Mouse (Mus musculus) right cerebral cortex, postnatal 14 days (tissue): ENCODE measurements at regions not wholly inside any gene's neighbourhood (a gene's known extent, or its start where the extent isn't known, plus 50 kb on each side); places are given as distances from the start of the nearest gene placed in this dataset.
"Not testable (repeated sequence)": the region's sequence is repeated elsewhere in the genome, so short reads cannot be mapped to it uniquely, and the experiment has no call there.

Experiments
- DNase-seq: peaks from one replicate; pipeline ENCODE4 v3.0.0; 2022

DNA sequence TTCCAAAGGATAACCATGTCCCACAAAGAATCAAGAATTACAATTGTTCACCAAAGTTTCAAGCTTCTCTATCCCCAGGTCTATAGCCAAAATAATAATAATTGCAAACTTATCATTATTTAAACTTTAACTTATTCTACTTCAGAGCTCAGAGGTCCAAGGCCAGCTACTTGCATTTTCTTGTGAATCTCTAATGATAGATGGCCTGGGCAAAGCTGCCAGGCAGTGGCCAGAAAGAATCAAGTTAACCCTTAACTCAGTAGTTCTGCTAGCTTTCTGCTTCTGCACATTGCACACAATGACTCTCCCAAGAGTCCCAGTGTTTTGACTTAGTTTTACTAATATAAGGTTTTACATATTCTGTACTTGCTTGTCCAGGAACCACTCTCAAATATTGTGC lies 228.3 kb upstream of the Dcbld2 start:
- DNase-seq, result not testable (repeated sequence)

- DNase-seq, result no peak
These were observed 213.4 kb upstream of the Dcbld2 start for GRCm38 (mm10) chr16:58194619-58195497.

- no peak for DNase-seq
These were observed 196.4 kb upstream of the Dcbld2 start for GRCm38 (mm10) chr16:58211872-58212271.

DNA sequence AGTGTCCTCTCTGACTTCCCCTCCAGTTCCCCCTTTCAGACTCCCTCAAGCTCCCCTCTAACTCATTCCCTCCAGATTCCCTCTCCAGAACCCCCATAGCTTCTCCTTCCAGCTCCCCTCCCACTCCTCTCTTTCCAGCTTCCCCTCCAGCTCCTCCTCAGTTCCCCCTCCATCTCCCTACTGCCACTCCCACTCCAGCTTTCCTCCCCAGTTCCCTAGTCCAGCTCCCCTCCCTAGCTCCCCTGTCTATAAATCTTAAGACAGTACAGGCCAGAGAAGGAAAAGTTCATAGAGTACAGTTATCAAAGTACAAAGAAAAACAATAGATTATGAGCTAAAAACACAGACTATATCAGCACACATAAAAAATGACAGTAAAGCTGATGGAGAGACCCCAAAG lies 173.6 kb upstream of the Dcbld2 start:
- DNase-seq, result no peak

GRCm38 (mm10) chr16:58236857-58237256 lies 171.4 kb upstream of the Dcbld2 start:
- no peak for DNase-seq

- no peak for DNase-seq
These were observed 132.0 kb upstream of the Dcbld2 start for GRCm38 (mm10) chr16:58276281-58276680.

- DNase-seq, result no peak
These were observed 126.8 kb upstream of the Dcbld2 start for GRCm38 (mm10) chr16:58281474-58281873.

- no peak for DNase-seq
These were observed 113.8 kb upstream of the Dcbld2 start for GRCm38 (mm10) chr16:58294457-58294856.

DNA sequence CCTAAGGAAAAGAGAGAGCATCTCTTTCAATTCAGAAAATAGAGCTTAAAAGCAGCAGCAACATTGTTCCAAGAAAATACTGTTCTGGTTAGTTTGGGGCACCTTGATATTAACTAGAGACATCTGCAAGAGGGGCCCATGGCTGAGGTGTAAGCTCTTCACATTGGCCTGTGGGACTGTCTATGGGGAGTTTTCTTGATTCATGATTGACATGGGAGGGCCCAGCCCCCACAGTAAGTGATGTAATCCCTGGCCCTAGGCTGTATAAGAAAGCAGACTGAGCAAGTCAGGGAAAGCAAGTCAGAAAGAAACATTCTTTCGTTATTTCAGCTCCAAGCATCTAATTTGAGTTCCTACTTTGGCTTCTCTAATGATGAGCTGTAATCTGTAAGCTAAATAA lies 113.1 kb upstream of the Dcbld2 start:
- DNase-seq, result no peak

GRCm38 (mm10) chr16:58299495-58299894 lies 108.7 kb upstream of the Dcbld2 start:
- peak; percentile 38 for DNase-seq

- DNase-seq, result no peak
These were observed 108.1 kb upstream of the Dcbld2 start for GRCm38 (mm10) chr16:58300098-58300497.

GRCm38 (mm10) chr16:58303555-58303954 lies 104.7 kb upstream of the Dcbld2 start:
- no peak for DNase-seq

DNA sequence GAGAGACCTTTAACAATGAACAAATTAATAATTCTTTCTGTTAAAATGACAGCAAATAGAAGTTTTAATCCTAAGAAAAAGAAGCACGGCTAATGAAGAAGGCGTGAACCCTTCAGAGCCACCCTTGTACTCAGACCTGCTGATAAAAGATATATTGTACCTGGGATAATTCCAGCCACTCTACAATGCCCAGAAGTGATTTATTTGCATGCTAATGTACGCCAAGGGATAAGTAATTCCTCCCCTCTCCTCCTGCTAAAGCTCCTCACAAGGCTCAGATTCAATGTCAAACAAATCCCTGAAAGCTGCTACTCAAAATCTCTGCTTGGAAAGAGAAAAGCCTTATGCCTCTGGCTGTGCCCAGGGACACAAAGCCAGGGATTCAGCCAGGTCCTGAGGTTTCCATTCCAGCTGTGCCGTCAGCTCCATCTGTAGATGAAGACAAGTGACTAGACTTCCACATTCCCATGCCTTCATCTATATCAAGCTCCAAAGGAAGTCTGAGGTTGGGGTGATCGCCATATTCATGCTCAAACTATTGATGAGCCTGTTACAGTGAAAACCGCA lies 91.3 kb upstream of the Dcbld2 start:
- DNase-seq, result no peak

DNA sequence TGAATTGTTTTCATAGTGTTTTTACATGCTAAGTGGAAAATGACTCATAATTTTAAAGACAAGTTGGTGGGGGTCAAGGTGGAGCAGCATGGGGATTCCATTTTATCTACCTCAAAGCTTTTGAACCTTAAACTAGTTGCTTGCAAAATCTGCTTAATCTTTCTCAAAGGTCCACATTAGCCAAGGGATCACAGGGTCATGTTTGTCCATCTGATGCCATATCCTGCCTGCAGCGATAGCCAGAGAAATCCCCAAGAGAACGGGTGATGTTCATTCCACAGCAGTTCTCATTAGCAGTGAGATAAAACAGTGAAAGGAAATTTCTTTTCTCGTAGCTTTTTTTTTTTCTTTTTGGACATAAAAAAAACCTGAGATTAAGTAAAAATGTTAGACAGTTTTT lies 77.2 kb upstream of the Dcbld2 start:
- DNase-seq, result no peak

- DNase-seq, result no peak
These were observed 64.3 kb upstream of the Dcbld2 start for GRCm38 (mm10) chr16:58343921-58344320.

DNA sequence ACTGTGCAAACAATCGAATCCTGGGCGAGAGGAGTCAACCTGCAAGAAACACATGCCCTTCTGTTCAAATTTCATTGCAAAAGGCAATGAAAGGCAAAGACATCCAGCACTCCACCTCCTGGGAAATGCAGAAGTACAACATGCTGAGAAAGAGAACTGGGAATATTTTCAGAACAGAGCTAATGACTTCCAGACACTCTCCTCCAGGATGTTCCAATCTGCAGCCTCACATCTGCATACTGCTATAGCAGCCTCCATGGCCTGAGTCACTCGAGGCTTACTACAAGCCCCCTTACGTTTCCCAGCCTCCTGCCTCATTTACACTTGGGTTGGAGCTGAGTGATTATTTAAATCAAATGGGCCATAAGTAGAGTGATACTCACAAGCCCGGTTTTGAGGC lies 58.9 kb upstream of the Dcbld2 start:
- no peak for DNase-seq

GRCm38 (mm10) chr16:58349802-58350201 lies 58.4 kb upstream of the Dcbld2 start:
- no peak for DNase-seq

GRCm38 (mm10) chr16:58352156-58352555 lies 56.1 kb upstream of the Dcbld2 start:
- no peak for DNase-seq

DNA sequence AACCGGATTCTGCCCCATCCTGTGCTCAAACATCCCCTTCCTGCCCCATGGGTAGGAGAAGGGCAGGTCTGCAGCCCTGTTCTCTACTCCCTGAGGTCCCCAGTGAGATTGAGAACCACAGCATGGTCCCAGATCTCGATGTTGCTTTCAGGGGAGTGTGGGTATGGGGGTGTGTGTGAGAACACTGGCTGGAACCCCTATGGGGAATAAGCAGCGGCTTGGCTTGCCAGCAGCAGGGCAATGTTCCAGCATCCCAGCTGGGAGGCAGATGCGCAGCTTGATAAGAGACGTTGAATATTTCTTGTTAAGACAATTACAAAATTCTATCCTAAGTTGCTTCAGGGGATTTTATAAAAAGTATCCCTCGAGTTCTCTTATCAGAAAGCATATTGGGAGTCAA lies 53.7 kb upstream of the Dcbld2 start:
- DNase-seq, result peak; percentile 9
